Mouse (Mus musculus): ENCODE measurements around the gene Bscl2.
A peak's percentile ranks its signal among the peaks of the same experiment; 100 is the strongest.
"Not testable (repeated sequence)": the region's sequence is repeated elsewhere in the genome, so short reads cannot be mapped to it uniquely, and the experiment has no call there.

Bscl2 gene

GRCm38 (mm10) chr19:8830664-8831063 lies 6.6 kb upstream of the Bscl2 start:
- no peak for DNase-seq (ENCODE audit: low spot score in 2 of 2)

GRCm38 (mm10) chr19:8831262-8831661 lies 6.0 kb upstream of the Bscl2 start:
- no peak for DNase-seq (ENCODE audit: low spot score in 2 of 2)

GRCm38 (mm10) chr19:8832971-8833370 lies 4.3 kb upstream of the Bscl2 start:
- DNase-seq (ENCODE audit: low spot score in 2 of 2) = no peak

GRCm38 (mm10) chr19:8836327-8836726 lies 940 bp upstream of the Bscl2 start:
- DNase-seq (ENCODE audit: low spot score in 2 of 2) = not testable (repeated sequence)

GRCm38 (mm10) chr19:8838041-8838730 lies 919 bp downstream of the Bscl2 start:
- no peak for DNase-seq (ENCODE audit: low spot score in 2 of 2)

- no peak for DNase-seq (ENCODE audit: low spot score in 2 of 2)
These were observed 2.0 kb downstream of the Bscl2 start, which contains the start of gene Gng3 for GRCm38 (mm10) chr19:8839103-8839907. TSS of gene Gng3 (minus strand) at chr19:8839194.

- peak; percentile 74 to 79 for DNase-seq (ENCODE audit: low spot score in 2 of 2)
These were observed 2.9 kb downstream of the Bscl2 start for GRCm38 (mm10) chr19:8839908-8840791.

GRCm38 (mm10) chr19:8841012-8841411 lies 3.7 kb downstream of the Bscl2 start:
- no peak for DNase-seq (ENCODE audit: low spot score in 2 of 2)

GRCm38 (mm10) chr19:8842961-8843360 lies 5.7 kb downstream of the Bscl2 start:
- no peak for DNase-seq (ENCODE audit: low spot score in 2 of 2)

GRCm38 (mm10) chr19:8844371-8845129 lies 7.3 kb downstream of the Bscl2 start:
- DNase-seq (ENCODE audit: low spot score in 2 of 2) = peak in 1 of 2 experiments; percentile 70

- no peak for DNase-seq (ENCODE audit: low spot score in 2 of 2)
These were observed 11.1 kb downstream of the Bscl2 start for GRCm38 (mm10) chr19:8848356-8848755.

- DNase-seq (ENCODE audit: low spot score in 2 of 2) = peak; percentile 68 to 76
These were observed 13.2 kb downstream of the Bscl2 start, which contains the start of gene Lrrn4cl for GRCm38 (mm10) chr19:8850402-8850901. TSS of gene Lrrn4cl (plus strand) at chr19:8850768.

GRCm38 (mm10) chr19:8851639-8852038 lies 14.4 kb downstream of the Bscl2 start:
- DNase-seq (ENCODE audit: low spot score in 2 of 2) = no peak

GRCm38 (mm10) chr19:8852236-8852928 lies 15.1 kb downstream of the Bscl2 start:
- peak in 1 of 2 experiments; percentile 33 for DNase-seq (ENCODE audit: low spot score in 2 of 2)

GRCm38 (mm10) chr19:8853117-8853516 lies 15.8 kb downstream of the Bscl2 start:
- DNase-seq (ENCODE audit: low spot score in 2 of 2) = no peak

- DNase-seq (ENCODE audit: low spot score in 2 of 2) = no peak
These were observed 20.4 kb downstream of the Bscl2 start for GRCm38 (mm10) chr19:8857689-8858088.

- no peak for DNase-seq (ENCODE audit: low spot score in 2 of 2)
These were observed 21.8 kb downstream of the Bscl2 start for GRCm38 (mm10) chr19:8859018-8859417.

- no peak for DNase-seq (ENCODE audit: low spot score in 2 of 2)
These were observed 27.0 kb downstream of the Bscl2 start for GRCm38 (mm10) chr19:8864265-8864664.

- DNase-seq (ENCODE audit: low spot score in 2 of 2) = not testable (repeated sequence)
These were observed 33.1 kb downstream of the Bscl2 start for GRCm38 (mm10) chr19:8870381-8870780.

GRCm38 (mm10) chr19:8870838-8871237 lies 33.6 kb downstream of the Bscl2 start:
- no peak for DNase-seq (ENCODE audit: low spot score in 2 of 2)
